Mouse (Mus musculus) Patski (cell line): ENCODE measurements around the gene Aifm2. TPM values are rescaled to one million over a fixed set of nuclear protein-coding genes. Genes with fewer than 3 reads are reported as not detected.

Source experiments
- ATAC-seq: fragments of 100-300 bp; one replicate; pipeline ENCODE4 v1.8.0; 2021
- CTCF ChIA-PET: fragments of 350-600 bp; sonication (Branson Sonifier 250); formaldehyde crosslinking; loops from one replicate; lab custom pipeline; 2022; ENCODE audit warnings: inconsistent platforms; lab: Charles Lee
- POLR2A ChIA-PET: fragments of 350-600 bp; sonication (Branson Sonifier 250); formaldehyde crosslinking; loops from one replicate; lab custom pipeline; 2022; ENCODE audit warnings: antibody characterized with exemption, inconsistent platforms; lab: Charles Lee
- DNase-seq: peaks from one replicate; pipeline ENCODE4 v3.0.0-alpha.2; 2011; ENCODE audit warnings: low read depth, low spot score
- H3K27me3 ChIP-seq: fragments of 371-371 bp; one replicate; pipeline ENCODE4 v1.5.1; 2021
- CTCF ChIP-seq: fragments of 100-300 bp; IDR thresholded peaks from one replicate; pipeline ENCODE4 v1.5.1; 2021
- in situ Hi-C: fragments of 300-500 bp; cut with MboI; formaldehyde crosslinking; loops from 3 replicates; pipeline ENCODE4 v1.11.1; 2018; ENCODE audit warnings: low pct_unique_long_range_greater_than_20kb, mixed read lengths
- polyA plus RNA-seq: library from polyadenylated mRNA; unstranded; gene quantifications from one replicate; pipeline ENCODE4 v1.2.3, GENCODE M21; 2021

Aifm2 gene
- polyA plus RNA-seq, 1 experiment from 2014 or later = 43.0 TPM

DNA sequence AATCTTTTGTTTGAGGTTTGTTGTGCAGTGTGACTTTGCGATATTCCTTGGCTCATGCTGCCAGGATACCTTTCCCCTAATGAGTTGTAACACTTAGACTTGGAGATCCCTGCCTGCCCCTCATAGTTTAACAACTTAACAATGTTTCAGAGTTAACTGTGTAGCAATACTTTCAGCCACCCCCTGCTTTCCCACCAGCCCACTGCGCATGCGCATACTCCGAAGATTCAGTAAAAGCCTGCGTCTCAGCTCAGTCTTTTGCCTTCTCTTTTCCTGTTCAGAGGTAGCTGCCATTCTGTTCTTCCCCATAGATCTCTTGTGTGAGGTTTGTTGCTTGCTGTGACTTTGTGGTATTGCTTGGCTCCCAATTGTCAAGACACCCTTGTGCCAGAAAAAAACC lies 73.4 kb downstream of the Aifm2 start:
- no peak for TF ChIP-seq CTCF
- ChIA-PET POLR2A (no interaction called here), CTCF (interaction anchor here (0.8 kb wide), 1 partner anchor 47 kb away, joined by 3 read pairs; no protein-coding TSS in a partner anchor)
- ATAC-seq (no peak), DNase-seq (no peak)
- no peaks in the 10 kb centered on the region for H3K27me3 ChIP-seq
- in situ Hi-C loops = no loop called here

Other genes with a start within 250 kb of the Aifm2 start
- gene Lrrc20, start 239.5 kb upstream of the Aifm2 start, polyA plus RNA-seq = 14.0 TPM
- gene Npffr1, start 119.8 kb upstream of the Aifm2 start, polyA plus RNA-seq = 0.26 TPM
- 112 TPM for gene Ppa1, start 66.7 kb upstream of the Aifm2 start, polyA plus RNA-seq
- gene Sar1a, start 35.0 kb upstream of the Aifm2 start, polyA plus RNA-seq = 146 TPM
- 30.6 TPM for gene Tysnd1, start 19.7 kb upstream of the Aifm2 start, polyA plus RNA-seq
- gene H2afy2, start 68.9 kb downstream of the Aifm2 start, polyA plus RNA-seq = 33.1 TPM